Mouse (Mus musculus): ENCODE measurements around the gene Trim7. TPM values are rescaled to one million over a fixed set of nuclear protein-coding genes. Genes with fewer than 3 reads are reported as not detected.
A peak's percentile ranks its signal among the peaks of the same experiment; 100 is the strongest.
"Not testable (repeated sequence)": the region's sequence is repeated elsewhere in the genome, so short reads cannot be mapped to it uniquely, and the experiment has no call there.

Trim7 gene
- polyA plus RNA-seq, 1 experiment = 14.4 TPM

DNA sequence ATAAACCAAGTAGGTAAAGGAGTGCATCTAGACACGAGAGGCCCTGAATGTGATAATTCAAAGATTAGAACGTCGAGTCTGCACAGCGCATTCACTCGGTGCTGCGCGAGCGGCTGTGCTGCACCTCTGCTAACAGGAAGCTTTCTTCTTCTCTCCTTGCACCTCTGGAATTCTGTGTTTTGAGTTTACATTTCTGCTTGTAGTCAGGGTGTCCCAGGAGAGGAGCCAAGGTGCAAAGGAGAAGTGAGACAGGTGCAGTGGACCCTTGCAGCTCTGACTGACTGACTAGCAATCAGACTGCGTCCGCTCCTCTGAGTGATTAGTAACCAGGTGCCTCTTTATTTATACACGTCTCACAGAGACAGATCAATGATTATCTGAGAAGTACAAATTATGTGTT lies 17.3 kb downstream of the Trim7 start:
- WGBS = 83% methylated on average over 11 of the region's 11 CpGs
- Histone ChIP-seq H3K4me1 (ENCODE audit: control insufficient read depth, insufficient read depth, low read length) (peaks cover 1% of the 10 kb centered on the region; the same call in 1 of the 2 replicates), H3K4me3 (replicated peaks; ENCODE audit: control insufficient read depth, low read depth, low read length) (no peak overlapping the region), H3K27ac (ENCODE audit: control insufficient read depth, insufficient read depth, low read depth, low read length, poor library complexity) (no peak overlapping the region)
- TF ChIP-seq CTCF (IDR thresholded peaks at IDR 0.05; ENCODE audit: control insufficient read depth, insufficient read depth, low read length) = no peak
- no peak for TF ChIP-seq POLR2A (IDR thresholded peaks at IDR 0.05; ENCODE audit: borderline replicate concordance, control insufficient read depth, low read depth, low read length)

- H3K27ac ChIP-seq (ENCODE audit: control insufficient read depth, insufficient read depth, low read depth, low read length, poor library complexity) = no peak overlapping the region
- 0 out of 2 replicates have a peak, but pooled peaks cover 1% of the 10 kb centered on the region for H3K4me1 ChIP-seq (ENCODE audit: control insufficient read depth, insufficient read depth, low read length)
- H3K4me3 ChIP-seq (replicated peaks; ENCODE audit: control insufficient read depth, low read depth, low read length) = no peak overlapping the region
- WGBS = 80% methylated on average over 6 of the region's 6 CpGs
- no peak for TF ChIP-seq POLR2A (IDR thresholded peaks at IDR 0.05; ENCODE audit: borderline replicate concordance, control insufficient read depth, low read depth, low read length)
- TF ChIP-seq CTCF (IDR thresholded peaks at IDR 0.05; ENCODE audit: control insufficient read depth, insufficient read depth, low read length) = no peak
Measured at GRCm38 (mm10) chr11:48844309-48844708, 18.4 kb downstream of the Trim7 start.

DNA sequence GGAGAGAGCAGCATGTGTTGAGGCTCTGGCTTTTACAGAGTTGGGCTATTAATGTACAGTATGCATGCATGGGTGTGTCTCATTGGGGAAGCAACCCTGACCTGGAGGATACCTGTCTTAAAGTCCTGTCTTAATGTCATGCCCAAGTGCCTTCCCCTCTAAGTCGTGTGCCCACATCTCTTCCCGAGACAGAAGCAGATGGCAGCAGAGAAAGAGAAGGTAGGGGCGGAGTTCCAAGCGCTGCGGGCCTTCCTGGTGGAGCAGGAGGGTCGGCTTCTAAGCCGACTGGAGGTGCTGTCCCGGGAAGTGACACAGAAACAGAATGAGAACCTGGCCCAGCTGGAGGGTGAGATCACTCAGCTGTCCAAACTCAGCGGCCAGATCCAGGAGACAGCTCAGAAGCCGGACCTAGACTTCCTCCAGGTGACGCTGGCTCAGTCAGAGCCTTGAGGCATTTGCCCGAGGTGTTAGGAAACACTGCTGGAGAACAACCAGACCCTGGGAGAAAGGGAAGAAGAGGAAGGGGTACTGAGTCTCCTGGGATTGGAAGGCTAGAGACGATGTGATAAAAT lies 19.4 kb downstream of the Trim7 start:
- WGBS = 68% methylated on average over 13 of the region's 13 CpGs
- Histone ChIP-seq H3K4me3 (replicated peaks; ENCODE audit: control insufficient read depth, low read depth, low read length) (no peak overlapping the region), H3K4me1 (ENCODE audit: control insufficient read depth, insufficient read depth, low read length) (0 out of 2 replicates have a peak, but pooled peaks cover 1% of the 10 kb centered on the region), H3K27ac (ENCODE audit: control insufficient read depth, insufficient read depth, low read depth, low read length, poor library complexity) (no peak overlapping the region)
- TF ChIP-seq POLR2A (IDR thresholded peaks at IDR 0.05; ENCODE audit: borderline replicate concordance, control insufficient read depth, low read depth, low read length) = no peak
- no peak for TF ChIP-seq CTCF (IDR thresholded peaks at IDR 0.05; ENCODE audit: control insufficient read depth, insufficient read depth, low read length)

DNA sequence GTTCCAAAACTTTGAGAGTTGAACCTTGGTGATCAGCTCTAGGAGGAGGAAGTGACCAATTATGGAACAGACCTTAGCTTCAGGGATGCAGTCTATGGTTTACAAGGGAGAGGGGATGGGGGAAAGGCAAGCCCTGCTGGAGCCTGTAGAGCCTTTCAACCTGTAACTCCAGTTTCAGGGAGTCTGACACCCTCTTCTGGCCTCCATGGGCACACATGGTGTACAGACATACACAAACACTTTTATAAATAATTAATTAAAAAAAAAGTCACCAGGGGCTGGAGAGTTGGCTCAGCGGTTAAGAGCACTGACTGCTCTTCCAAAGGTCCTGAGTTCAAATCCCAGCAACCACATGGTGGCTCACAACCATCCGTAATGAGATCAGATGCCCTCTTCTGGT lies 20.4 kb downstream of the Trim7 start:
- WGBS = 68% methylated on average over 2 of the region's 2 CpGs
- H3K4me1 ChIP-seq (ENCODE audit: control insufficient read depth, insufficient read depth, low read length); H3K27ac ChIP-seq (ENCODE audit: control insufficient read depth, insufficient read depth, low read depth, low read length, poor library complexity); H3K4me3 ChIP-seq (replicated peaks; ENCODE audit: control insufficient read depth, low read depth, low read length): not testable (repeated sequence)

DNA sequence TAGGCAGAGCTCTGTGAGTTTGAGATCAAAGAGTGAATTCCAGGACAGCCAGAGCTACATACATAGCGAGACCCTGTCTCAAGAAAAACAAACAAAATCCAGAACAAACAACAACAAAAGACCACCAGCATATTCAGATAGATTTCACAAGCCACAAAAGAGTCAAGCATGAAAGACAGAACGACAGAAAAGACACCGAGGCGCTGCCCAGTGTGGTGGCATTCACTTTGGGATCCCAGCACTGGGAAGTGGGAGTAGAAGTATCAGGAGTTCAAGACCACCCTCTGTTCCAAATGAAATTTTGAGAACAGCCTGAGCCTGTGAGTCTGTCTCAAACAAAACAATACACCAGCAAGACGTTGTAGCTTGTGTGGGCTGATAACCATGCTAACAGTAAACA lies 20.9 kb downstream of the Trim7 start:
- Histone ChIP-seq H3K4me1 (ENCODE audit: control insufficient read depth, insufficient read depth, low read length) (0 out of 2 replicates have a peak, but pooled peaks cover 1% of the 10 kb centered on the region), H3K27ac (ENCODE audit: control insufficient read depth, insufficient read depth, low read depth, low read length, poor library complexity) (no peak overlapping the region), H3K4me3 (replicated peaks; ENCODE audit: control insufficient read depth, low read depth, low read length) (no peak overlapping the region)
- TF ChIP-seq POLR2A (IDR thresholded peaks at IDR 0.05; ENCODE audit: borderline replicate concordance, control insufficient read depth, low read depth, low read length) = no peak
- TF ChIP-seq CTCF (IDR thresholded peaks at IDR 0.05; ENCODE audit: control insufficient read depth, insufficient read depth, low read length) = no peak
- 76% methylated on average over 5 of the region's 5 CpGs for WGBS

GRCm38 (mm10) chr11:48850240-48850639 lies 24.3 kb downstream of the Trim7 start:
- Histone ChIP-seq H3K4me1 (ENCODE audit: control insufficient read depth, insufficient read depth, low read length) (no peaks in the 10 kb centered on the region; the same call in 1 of the 2 replicates), H3K4me3 (replicated peaks; ENCODE audit: control insufficient read depth, low read depth, low read length) (no peak overlapping the region), H3K27ac (ENCODE audit: control insufficient read depth, insufficient read depth, low read depth, low read length, poor library complexity) (no peak overlapping the region)
- TF ChIP-seq CTCF (IDR thresholded peaks at IDR 0.05; ENCODE audit: control insufficient read depth, insufficient read depth, low read length) = no peak
- no peak for TF ChIP-seq POLR2A (IDR thresholded peaks at IDR 0.05; ENCODE audit: borderline replicate concordance, control insufficient read depth, low read depth, low read length)
- WGBS = 64% methylated on average over 2 of the region's 2 CpGs

- WGBS = 78% methylated on average over 4 of the region's 4 CpGs
- TF ChIP-seq POLR2A (IDR thresholded peaks at IDR 0.05; ENCODE audit: borderline replicate concordance, control insufficient read depth, low read depth, low read length) = no peak
- TF ChIP-seq CTCF (IDR thresholded peaks at IDR 0.05; ENCODE audit: control insufficient read depth, insufficient read depth, low read length) = peak; percentile 32; the same call in 1 of the 2 replicates
- H3K4me1 ChIP-seq (ENCODE audit: control insufficient read depth, insufficient read depth, low read length) = no peaks in the 10 kb centered on the region; the same call in 1 of the 2 replicates
- no peak overlapping the region for H3K27ac ChIP-seq (ENCODE audit: control insufficient read depth, insufficient read depth, low read depth, low read length, poor library complexity)
- H3K4me3 ChIP-seq (replicated peaks; ENCODE audit: control insufficient read depth, low read depth, low read length) = no peak overlapping the region
Measured at GRCm38 (mm10) chr11:48851270-48851995, 25.5 kb downstream of the Trim7 start.

DNA sequence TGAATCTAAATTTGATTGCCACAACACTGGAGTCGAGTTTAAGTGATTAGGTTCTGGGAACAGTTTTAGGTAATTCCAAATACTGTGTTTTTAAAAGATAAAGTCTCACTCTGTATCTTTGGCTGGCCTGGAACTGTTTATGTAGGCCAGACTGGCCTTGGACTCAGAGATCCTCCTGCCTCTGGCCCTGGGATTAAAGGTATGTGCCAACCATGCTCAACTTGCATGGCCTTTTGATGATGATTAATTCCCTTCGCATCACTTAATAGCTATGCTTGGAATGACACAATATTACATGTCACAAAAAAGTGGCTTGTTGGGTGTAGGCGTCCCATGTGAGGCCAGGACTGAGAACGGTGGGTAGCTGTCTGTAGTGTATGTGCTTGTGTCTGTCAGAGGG lies 26.2 kb downstream of the Trim7 start:
- no peak overlapping the region for H3K4me3 ChIP-seq (replicated peaks; ENCODE audit: control insufficient read depth, low read depth, low read length)
- WGBS = 83% methylated on average over 4 of the region's 4 CpGs
- TF ChIP-seq POLR2A (IDR thresholded peaks at IDR 0.05; ENCODE audit: borderline replicate concordance, control insufficient read depth, low read depth, low read length) (no peak), CTCF (IDR thresholded peaks at IDR 0.05; ENCODE audit: control insufficient read depth, insufficient read depth, low read length) (no peak)
- no peak overlapping the region for H3K27ac ChIP-seq (ENCODE audit: control insufficient read depth, insufficient read depth, low read depth, low read length, poor library complexity)
- no peaks in the 10 kb centered on the region; the same call in 1 of the 2 replicates for H3K4me1 ChIP-seq (ENCODE audit: control insufficient read depth, insufficient read depth, low read length)

Measured in bone marrow, adult 2 months (tissue).